Mouse (Mus musculus) naive thymus-derived CD4-positive, alpha-beta T cell, adult 2 months (primary cell): ENCODE measurements around the gene Ndufb10.
A peak's percentile ranks its signal among the peaks of the same experiment; 100 is the strongest.

Source experiments
- DNase-seq: peaks from one replicate; pipeline ENCODE4 v3.0.0-alpha.2; 2011; ENCODE audit warnings: low read depth

The Ndufb10 gene

GRCm38 (mm10) chr17:24706982-24707800 is 17.1 kb downstream of the Ndufb10 start, which contains the start of gene Tbl3:
Gene Tbl3 (minus strand): TSS chr17:24707660.
- peak; percentile 94 for DNase-seq

DNA sequence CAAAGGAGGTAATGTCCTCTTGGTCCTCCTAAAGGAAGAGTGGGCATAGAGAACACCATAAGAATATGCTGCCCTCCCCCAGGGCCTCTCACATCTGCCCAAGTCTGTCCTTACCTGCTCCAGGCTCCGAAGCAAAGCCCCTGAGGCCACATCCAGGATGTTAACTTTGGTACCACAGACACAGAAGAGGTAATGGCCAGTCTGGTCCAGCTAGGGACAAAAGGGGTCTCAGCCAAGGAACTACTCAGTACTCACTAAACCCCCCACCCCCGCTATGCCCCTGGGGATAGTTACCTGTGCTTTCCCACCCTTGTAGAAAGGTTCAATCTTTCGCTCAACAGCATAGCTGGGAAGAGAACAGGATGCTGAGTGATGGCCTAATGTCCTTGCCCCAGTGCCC is 18.5 kb downstream of the Ndufb10 start:
- DNase-seq: no peak

- no peak for DNase-seq
These were observed 23.0 kb downstream of the Ndufb10 start for GRCm38 (mm10) chr17:24701251-24701650.

GRCm38 (mm10) chr17:24699473-24699872 is 24.8 kb downstream of the Ndufb10 start:
- no peak for DNase-seq

- no peak for DNase-seq
These were observed 25.6 kb downstream of the Ndufb10 start for GRCm38 (mm10) chr17:24698715-24699114.

GRCm38 (mm10) chr17:24697985-24698384 is 26.3 kb downstream of the Ndufb10 start:
- DNase-seq: no peak

GRCm38 (mm10) chr17:24696011-24696697 is 28.1 kb downstream of the Ndufb10 start, which contains the start of the genes Gfer and Noxo1:
Gene Gfer (minus strand): TSS chr17:24696156.
Gene Noxo1 (plus strand): TSS chr17:24696234.
- DNase-seq: peak; percentile 87

DNA sequence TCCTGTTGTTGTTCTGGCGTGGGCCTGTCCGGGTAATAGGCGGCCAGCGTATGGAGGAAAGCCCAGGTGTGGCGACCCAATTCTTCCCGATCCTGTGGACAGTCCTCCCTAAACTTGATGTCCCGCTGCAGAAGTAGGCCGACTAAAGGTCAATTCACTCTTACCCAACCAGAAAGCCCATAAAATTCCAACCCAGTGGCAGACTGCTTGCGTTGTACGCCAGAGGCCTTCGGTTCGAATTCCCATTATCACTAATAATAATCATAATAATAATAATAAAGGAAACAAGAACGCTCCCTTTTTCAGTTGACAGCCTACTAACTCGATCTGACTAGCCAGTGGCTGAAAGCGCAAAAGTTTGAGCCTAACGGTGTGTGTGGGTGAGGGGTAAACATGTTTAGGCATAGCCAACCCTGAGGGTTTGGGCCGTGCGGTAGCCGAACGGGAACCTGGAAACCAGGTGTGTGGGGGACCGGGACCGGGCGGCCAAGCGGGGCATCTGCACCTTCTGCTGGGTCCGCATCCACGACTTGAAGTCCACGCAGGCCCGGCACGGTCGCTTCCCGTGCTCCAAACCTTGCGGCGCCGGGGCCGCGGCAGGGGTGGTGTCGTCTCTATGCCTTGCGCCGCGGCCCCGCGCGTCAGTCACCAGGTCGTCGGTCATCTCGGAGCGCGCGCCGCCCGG is 28.8 kb downstream of the Ndufb10 start:
- DNase-seq: no peak

- no peak for DNase-seq
These were observed 31.9 kb downstream of the Ndufb10 start for GRCm38 (mm10) chr17:24692385-24692784.

GRCm38 (mm10) chr17:24689251-24690081 is 34.8 kb downstream of the Ndufb10 start, which contains the start of gene Syngr3:
Gene Syngr3 (minus strand): TSS chr17:24689955.
- no peak for DNase-seq

GRCm38 (mm10) chr17:24687599-24687998 is 36.7 kb downstream of the Ndufb10 start:
- DNase-seq: no peak

DNA sequence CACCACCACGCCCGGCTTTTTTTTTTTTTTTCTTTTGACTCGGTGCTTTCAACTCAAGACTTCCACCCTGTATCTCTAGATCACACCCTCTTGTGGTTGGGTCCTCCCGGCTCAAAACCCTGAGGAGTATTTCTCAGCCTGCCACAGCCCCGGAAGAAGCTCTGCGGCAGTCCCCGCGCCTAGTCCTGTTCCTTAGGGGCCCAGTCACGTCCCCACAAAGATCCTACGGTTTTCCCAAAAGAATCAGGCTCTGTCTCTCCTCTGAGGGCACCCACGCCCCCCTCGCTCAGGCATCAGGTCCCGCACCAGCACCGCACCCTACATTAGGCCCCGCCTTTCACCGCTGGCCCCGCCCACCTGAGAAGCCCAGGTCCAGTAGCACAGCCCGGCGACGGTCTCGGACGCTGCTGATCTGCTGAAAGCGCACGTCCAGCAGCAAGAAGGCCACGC is 37.1 kb downstream of the Ndufb10 start:
- peak; percentile 78 for DNase-seq

GRCm38 (mm10) chr17:24686514-24686913 is 37.8 kb downstream of the Ndufb10 start:
- DNase-seq: peak; percentile 65

DNA sequence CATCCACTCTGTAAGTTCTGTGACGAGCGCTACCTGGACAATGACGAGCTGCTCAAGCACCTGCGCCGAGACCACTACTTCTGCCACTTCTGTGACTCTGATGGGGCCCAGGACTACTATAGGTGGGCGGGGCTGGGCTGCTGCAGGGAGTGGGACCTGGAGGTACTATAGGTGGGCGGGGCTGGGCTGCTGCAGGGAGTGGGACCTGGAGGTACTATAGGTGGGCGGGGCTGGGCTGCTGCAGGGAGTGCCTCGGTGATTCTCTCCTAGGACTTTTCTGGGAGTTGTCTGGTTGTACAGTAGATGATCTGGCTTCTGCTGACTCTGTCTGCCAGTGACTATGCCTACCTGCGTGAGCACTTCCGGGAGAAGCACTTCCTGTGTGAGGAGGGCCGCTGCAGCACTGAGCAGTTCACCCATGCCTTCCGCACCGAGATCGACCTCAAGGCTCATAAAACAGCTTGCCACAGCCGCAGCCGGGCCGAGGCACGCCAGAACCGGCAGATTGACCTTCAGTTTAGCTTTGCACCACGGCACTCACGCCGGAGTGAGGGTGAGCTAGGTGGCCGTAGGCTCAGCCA is 46.7 kb downstream of the Ndufb10 start:
- DNase-seq: no peak

DNA sequence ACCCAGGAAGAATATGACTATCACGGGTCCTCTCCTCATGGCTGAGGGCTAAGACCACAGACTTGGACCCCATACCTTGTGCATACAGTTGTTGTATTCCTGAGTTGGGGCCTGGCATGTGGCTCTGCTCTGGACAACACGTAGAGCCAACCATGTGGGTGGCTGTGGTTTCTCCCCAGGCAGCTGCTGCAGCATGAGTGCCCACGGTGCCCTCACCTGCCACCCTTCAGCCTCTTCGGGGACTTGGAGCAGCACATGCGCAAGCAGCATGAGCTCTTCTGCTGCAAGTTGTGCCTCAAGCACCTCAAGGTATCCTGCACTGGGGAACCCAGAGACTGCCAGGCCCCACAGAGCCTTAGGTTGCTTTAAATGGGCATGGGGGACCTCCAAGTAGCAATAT is 47.4 kb downstream of the Ndufb10 start:
- DNase-seq: no peak

GRCm38 (mm10) chr17:24676187-24676586 is 48.1 kb downstream of the Ndufb10 start:
- DNase-seq: peak; percentile 88

DNA sequence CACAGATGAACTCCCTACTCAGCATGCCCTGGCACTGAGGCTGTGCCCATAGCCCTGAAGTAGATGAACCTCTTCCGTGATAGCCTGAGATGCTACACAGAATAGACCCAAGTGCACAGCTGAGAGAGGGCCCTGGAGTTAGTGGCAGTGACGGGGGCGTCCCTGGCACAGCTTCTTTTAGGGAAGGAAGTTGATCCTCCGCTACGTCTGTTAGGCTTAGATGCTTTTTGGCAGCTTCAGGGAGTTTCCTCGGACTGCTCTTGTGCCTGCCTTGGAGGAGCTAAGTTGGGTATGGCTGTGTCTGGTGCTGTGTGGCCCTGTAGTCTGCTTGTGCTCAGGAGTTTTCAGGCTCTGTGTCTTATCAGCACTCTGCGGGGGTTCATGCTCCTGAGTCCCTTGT is 50.0 kb downstream of the Ndufb10 start:
- no peak for DNase-seq

DNA sequence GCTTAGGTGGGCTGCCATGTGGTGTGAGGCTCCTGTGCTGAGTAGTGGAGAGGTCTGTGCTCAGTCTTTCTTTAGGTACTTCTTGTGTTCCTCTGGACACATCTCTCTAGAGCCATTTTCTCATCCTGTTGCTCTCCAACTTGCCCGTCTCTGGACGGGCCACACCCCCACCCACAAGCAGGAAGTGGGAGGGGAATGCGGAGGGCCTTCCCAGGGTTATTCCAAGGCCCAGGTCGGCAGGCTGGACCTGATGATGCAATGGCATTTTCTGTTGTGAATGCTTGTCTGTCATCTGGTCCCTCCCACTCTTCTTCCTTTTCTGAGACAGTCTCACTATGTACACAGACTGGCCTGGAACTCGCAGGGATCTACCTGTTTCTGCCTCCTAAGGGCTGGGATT is 52.1 kb downstream of the Ndufb10 start:
- DNase-seq: no peak
